Mouse (Mus musculus) E14TG2a.4 (cell line): ENCODE results near the gene Nde1.
A peak's percentile ranks its signal among the peaks of the same experiment; 100 is the strongest.

Experiments
- H3K27me3 ChIP-seq: 2 replicates; pipeline ENCODE4 v1.6.1; 2014; ENCODE audit warnings: low read length, control low read depth; ENCODE audit not compliant: insufficient read depth
- H3K36me3 ChIP-seq: 2 replicates; pipeline ENCODE4 v1.6.1; 2014; ENCODE audit warnings: low read length, control low read depth; ENCODE audit not compliant: insufficient read depth
- H3K4me1 ChIP-seq: replicated peaks from 2 replicates; pipeline ENCODE4 v1.6.1; 2014; ENCODE audit warnings: low read depth, low read length, control low read depth
- H3K4me3 ChIP-seq: replicated peaks from 2 replicates; pipeline ENCODE4 v1.5.1; 2014; ENCODE audit warnings: mild to moderate bottlenecking, low read length
- H3K9me3 ChIP-seq: 2 replicates; pipeline ENCODE4 v1.6.1; 2014; ENCODE audit warnings: low read length, control low read depth
- CTCF ChIP-seq: conservative IDR thresholded peaks from 2 replicates; pipeline ENCODE4 v1.5.1; 2014; ENCODE audit warnings: low read length
- NANOG ChIP-seq: IDR thresholded peaks from 2 replicates; pipeline ENCODE4 v1.6.1; 2014; ENCODE audit warnings: borderline replicate concordance, low read length, mixed read lengths
- POU5F1 ChIP-seq: IDR thresholded peaks from 2 replicates; pipeline ENCODE4 v1.6.1; 2014; ENCODE audit warnings: low read length, borderline replicate concordance

Nde1 gene

GRCm38 (mm10) chr16:14237100-14237723 lies 74.1 kb downstream of the Nde1 start:
- TF ChIP-seq POU5F1, result no peak
- TF ChIP-seq NANOG, result no peak
- TF ChIP-seq CTCF, result peak; percentile 94
- no peaks in the 10 kb centered on the region for H3K27me3 ChIP-seq
- H3K36me3 ChIP-seq, result no peaks in the 10 kb centered on the region
- peaks cover 8% of the 10 kb centered on the region for H3K4me1 ChIP-seq
- H3K9me3 ChIP-seq, result no peaks in the 10 kb centered on the region
- no peak overlapping the region for H3K4me3 ChIP-seq

GRCm38 (mm10) chr16:14242059-14242458 lies 79.0 kb downstream of the Nde1 start:
- H3K36me3 ChIP-seq, result no peaks in the 10 kb centered on the region
- H3K9me3 ChIP-seq, result no peaks in the 10 kb centered on the region
- H3K27me3 ChIP-seq, result no peaks in the 10 kb centered on the region
- H3K4me1 ChIP-seq, result peaks cover 2% of the 10 kb centered on the region; the same call in 1 of the 2 replicates
- H3K4me3 ChIP-seq, result no peak overlapping the region
- no peak for TF ChIP-seq NANOG
- no peak for TF ChIP-seq POU5F1
- no peak for TF ChIP-seq CTCF
